ENCODE assay signal across 12 mouse cellular contexts in genomic region chr9:121881301-121881700, GRCm38 (mm10). TPM values are rescaled to one million over a fixed set of nuclear protein-coding genes. Genes with fewer than 3 reads are reported as not detected.
DNase-seq lines count a peak whose midpoint lies in the region; ATAC-seq and TF ChIP-seq lines count a peak whose summit lies in the region.
"Had no signal": no experiment of that assay in that cellular context is flagged by ENCODE, and none has a peak within 500 bp of the region (broad histone marks: within the 10 kb centered on the region; RNA-seq: fewer than 3 reads in every experiment).

No protein-coding gene starts in this region.

- no peak for TF ChIP-seq EP300 in lung, postnatal 0 days (IDR thresholded peaks at IDR 0.05)

- no peak overlapping the region for H3K9ac ChIP-seq in embryonic facial prominence, embryonic 13.5 days
- no peak overlapping the region for H3K9ac ChIP-seq in lung, postnatal 0 days (replicated peaks; ENCODE audit: low read depth)
- H3K9ac ChIP-seq: neural tube, embryonic 12.5 days had no signal

- 0 out of 2 replicates have a peak, but pooled peaks cover 3% of the 10 kb centered on the region for H3K4me1 ChIP-seq in embryonic facial prominence, embryonic 13.5 days
- H3K4me1 ChIP-seq in embryonic facial prominence, embryonic 10.5 days = peaks cover 3% of the 10 kb centered on the region; the same call in 1 of the 2 replicates
- no peaks in the 10 kb centered on the region for H3K4me1 ChIP-seq in lung, postnatal 0 days (ENCODE audit: insufficient read depth, low read depth, low read length)
- H3K4me1 ChIP-seq: neural tube, embryonic 12.5 days had no signal

- no peak for DNase-seq in embryonic facial prominence, embryonic 10.5 days (ENCODE audit: low spot score)
- peak; percentile 21 to 24 for DNase-seq in left cerebral cortex, adult 2 months (ENCODE audit: extremely low spot score in 1 of 2, low spot score in 2 of 2)
- no peak for DNase-seq in left cerebral cortex, postnatal 10 days (ENCODE audit: extremely low spot score in 1 of 2, low spot score in 2 of 2)
- DNase-seq in A20 (ENCODE audit: low read depth, low spot score) = peak; percentile 67
- no peak for DNase-seq in lung, postnatal 0 days (ENCODE audit: low spot score)
- DNase-seq in urinary bladder, adult 2 months (ENCODE audit: low spot score) = no peak
- no peak for DNase-seq in gastrocnemius, postnatal 14 days

- no peaks in the 10 kb centered on the region for H3K36me3 ChIP-seq in embryonic facial prominence, embryonic 13.5 days
- no peaks in the 10 kb centered on the region for H3K36me3 ChIP-seq in embryonic facial prominence, embryonic 10.5 days (replicated peaks)
- no peaks in the 10 kb centered on the region for H3K36me3 ChIP-seq in lung, postnatal 0 days (ENCODE audit: insufficient read depth, low read length)
- H3K36me3 ChIP-seq: neural tube, embryonic 12.5 days had no signal

- H3K4me3 ChIP-seq in embryonic facial prominence, embryonic 13.5 days = no peak overlapping the region
- no peak overlapping the region for H3K4me3 ChIP-seq in embryonic facial prominence, embryonic 10.5 days
- no peak overlapping the region for H3K4me3 ChIP-seq in left cerebral cortex, adult 2 months
- no peak overlapping the region for H3K4me3 ChIP-seq in lung, postnatal 0 days (ENCODE audit: low read depth, low read length)
- H3K4me3 ChIP-seq: neural tube, embryonic 12.5 days had no signal

- H3K9me3 ChIP-seq in embryonic facial prominence, embryonic 13.5 days = no peaks in the 10 kb centered on the region
- H3K9me3 ChIP-seq in embryonic facial prominence, embryonic 10.5 days = no peaks in the 10 kb centered on the region
- no peaks in the 10 kb centered on the region for H3K9me3 ChIP-seq in lung, postnatal 0 days (ENCODE audit: low read length)
- H3K9me3 ChIP-seq: megakaryocyte, embryonic 14.5 days; neural tube, embryonic 12.5 days had no signal

- WGBS in embryonic facial prominence, embryonic 13.5 days = 71% methylated on average over 6 of the region's 6 CpGs
- 86% methylated on average over 6 of the region's 6 CpGs for WGBS in embryonic facial prominence, embryonic 10.5 days
- WGBS in lung, postnatal 0 days = 41% methylated on average over 6 of the region's 6 CpGs

- no peaks in the 10 kb centered on the region for H3K27me3 ChIP-seq in embryonic facial prominence, embryonic 13.5 days
- H3K27me3 ChIP-seq in embryonic facial prominence, embryonic 10.5 days (replicated peaks; ENCODE audit: low read depth, poor library complexity, severe bottlenecking) = no peaks in the 10 kb centered on the region; the same call in 1 of the 2 replicates
- H3K27me3 ChIP-seq in lung, postnatal 0 days (replicated peaks; ENCODE audit: insufficient read depth, low read length) = no peaks in the 10 kb centered on the region
- H3K27me3 ChIP-seq: neural tube, embryonic 12.5 days had no signal

- H3K27ac ChIP-seq in embryonic facial prominence, embryonic 13.5 days = no peak overlapping the region
- H3K27ac ChIP-seq in embryonic facial prominence, embryonic 10.5 days (replicated peaks) = no peak overlapping the region
- H3K27ac ChIP-seq in left cerebral cortex, adult 2 months = peak overlapping the region; percentile 51
- peak overlapping the region; percentile 70 for H3K27ac ChIP-seq in lung, postnatal 0 days (ENCODE audit: low read length)
- H3K27ac ChIP-seq: neural tube, embryonic 12.5 days had no signal

- peak; percentile 35 for TF ChIP-seq CTCF in left cerebral cortex, adult 2 months (IDR thresholded peaks at IDR 0.05)
- TF ChIP-seq CTCF in lung, postnatal 0 days (IDR thresholded peaks at IDR 0.05) = peak; percentile 41

- intact Hi-C loops in left cerebral cortex, adult 2 months (cut with DNase I) = loop anchor here (1.0 to 2.0 kb wide), 2 partner anchors 21 to 104 kb away; no protein-coding TSS in a partner anchor
- intact Hi-C loops in left cerebral cortex, postnatal 10 days (cut with DNase I) = no loop called here
- intact Hi-C loops in gastrocnemius, postnatal 14 days (cut with DNase I; ENCODE audit: low total_unique reads) = no loop called here

- no peak for ATAC-seq in embryonic facial prominence, embryonic 13.5 days (ENCODE audit: insufficient number of reproducible peaks, insufficient read depth, low FRiP score, low TSS enrichment, low read depth)
- ATAC-seq in lung, postnatal 0 days = peak; percentile 24; the same call in 1 of the 2 replicates

- peak overlapping the region; percentile 38; the same call in 1 of the 2 replicates for H3K4me2 ChIP-seq in embryonic facial prominence, embryonic 13.5 days
- no peak overlapping the region for H3K4me2 ChIP-seq in lung, postnatal 0 days (replicated peaks; ENCODE audit: low read depth, low read length)

RNA-seq across cellular contexts. Expression of gene Ackr2, which starts 16.9 kb away (rescaled TPM):
- 0.58 TPM in 1 of 2 replicates, not detected in the other for polyA plus RNA-seq in embryonic facial prominence, embryonic 13.5 days (2015; fragmentation: Nextera tagmentation; extraction: Ambion mirVana)
- polyA plus RNA-seq in embryonic facial prominence, embryonic 10.5 days (2016; fragmentation: Nextera tagmentation; extraction: Ambion mirVana) = 0.18 and 0.52 TPM in 2 replicates
- 1 to 10 TPM; 6.9 to 7.9 TPM for total RNA-seq in left cerebral cortex, adult 2 months (2021)
- 1 to 10 TPM; 3.6 to 4.2 TPM for total RNA-seq in left cerebral cortex, postnatal 10 days (2021)
- 14.8 and 16.2 TPM in 2 replicates for polyA plus RNA-seq in lung, postnatal 0 days (2015; fragmentation: Nextera tagmentation; extraction: Ambion mirVana)
- 5.0 and 8.7 TPM in 2 replicates for polyA plus RNA-seq in urinary bladder, adult 2 months (2012; rRNA removed)
- 1 to 10 TPM; 2.2 to 2.8 TPM for total RNA-seq in gastrocnemius, postnatal 14 days (2021)

RNA-seq across cellular contexts. Expression of gene Higd1a, which starts 23.1 kb away (rescaled TPM):
- polyA plus RNA-seq in embryonic facial prominence, embryonic 13.5 days (2015; fragmentation: Nextera tagmentation; extraction: Ambion mirVana) = 162 and 168 TPM in 2 replicates
- 195 and 201 TPM in 2 replicates for polyA plus RNA-seq in embryonic facial prominence, embryonic 10.5 days (2016; fragmentation: Nextera tagmentation; extraction: Ambion mirVana)
- 10 to 100 TPM; 90.3 to 93.7 TPM for total RNA-seq in left cerebral cortex, adult 2 months (2021)
- total RNA-seq in left cerebral cortex, postnatal 10 days (2021) = 10 to 100 TPM; 97.0 to 99.0 TPM
- 164 and 206 TPM in 2 replicates for polyA plus RNA-seq in lung, postnatal 0 days (2015; fragmentation: Nextera tagmentation; extraction: Ambion mirVana)
- 55.1 and 55.2 TPM in 2 replicates for polyA plus RNA-seq in urinary bladder, adult 2 months (2012; rRNA removed)
- 100 to 1,000 TPM in 1 of 2 experiments, 10 to 100 TPM in 1; 97.2 to 109 TPM for total RNA-seq in gastrocnemius, postnatal 14 days (2021)

RNA-seq across cellular contexts. Expression of gene Cyp8b1, which starts 34.8 kb away (rescaled TPM):
- 0.14 TPM in 1 of 2 replicates, not detected in the other for polyA plus RNA-seq in embryonic facial prominence, embryonic 13.5 days (2015; fragmentation: Nextera tagmentation; extraction: Ambion mirVana)
- polyA plus RNA-seq in embryonic facial prominence, embryonic 10.5 days (2016; fragmentation: Nextera tagmentation; extraction: Ambion mirVana) = not detected in 2 replicates
- not detected for total RNA-seq in left cerebral cortex, adult 2 months (2021)
- not detected for total RNA-seq in left cerebral cortex, postnatal 10 days (2021)
- polyA plus RNA-seq in lung, postnatal 0 days (2015; fragmentation: Nextera tagmentation; extraction: Ambion mirVana) = 0.10 and 0.18 TPM in 2 replicates
- polyA plus RNA-seq in urinary bladder, adult 2 months (2012; rRNA removed) = 0.13 and 0.14 TPM in 2 replicates
- not detected for total RNA-seq in gastrocnemius, postnatal 14 days (2021)
- total RNA-seq: heart, adult 18-20 months had no signal
- polyA plus RNA-seq: intestine, embryonic 16.5 days; neural tube, embryonic 12.5 days had no signal

RNA-seq across cellular contexts. Expression of gene Ccdc13, which starts 42.0 kb away (rescaled TPM):
- 0.85 and 1.0 TPM in 2 replicates for polyA plus RNA-seq in embryonic facial prominence, embryonic 13.5 days (2015; fragmentation: Nextera tagmentation; extraction: Ambion mirVana)
- 0.83 and 1.2 TPM in 2 replicates for polyA plus RNA-seq in embryonic facial prominence, embryonic 10.5 days (2016; fragmentation: Nextera tagmentation; extraction: Ambion mirVana)
- total RNA-seq in left cerebral cortex, adult 2 months (2021) = 1 to 10 TPM; 5.7 to 6.2 TPM
- total RNA-seq in left cerebral cortex, postnatal 10 days (2021) = 1 to 10 TPM; 9.0 to 9.3 TPM
- polyA plus RNA-seq in lung, postnatal 0 days (2015; fragmentation: Nextera tagmentation; extraction: Ambion mirVana) = 1.8 and 2.0 TPM in 2 replicates
- polyA plus RNA-seq in urinary bladder, adult 2 months (2012; rRNA removed) = 0.62 and 1.3 TPM in 2 replicates
- total RNA-seq in gastrocnemius, postnatal 14 days (2021) = under 1 TPM; 0.22 to 0.35 TPM

Comparison
In these comparisons a context has a peak if more than half of its experiments do, and no peak if none do; other contexts are left out.
1. DNase-seq: peak in left cerebral cortex, adult 2 months (2 of 2) and A20 (single experiment); none in embryonic facial prominence, embryonic 10.5 days (single experiment), left cerebral cortex, postnatal 10 days (0 of 2), lung, postnatal 0 days (single experiment), urinary bladder, adult 2 months (single experiment) and gastrocnemius, postnatal 14 days (single experiment).
2. H3K27ac ChIP-seq: peak in left cerebral cortex, adult 2 months (single experiment) and lung, postnatal 0 days (single experiment); none in embryonic facial prominence, embryonic 13.5 days (single experiment) and embryonic facial prominence, embryonic 10.5 days (single experiment).